Mouse (Mus musculus) embryonic facial prominence, embryonic 13.5 days (tissue): ENCODE measurements around the gene Gm20736. TPM values are rescaled to one million over a fixed set of nuclear protein-coding genes. Genes with fewer than 3 reads are reported as not detected.
"Not testable (repeated sequence)": the region's sequence is repeated elsewhere in the genome, so short reads cannot be mapped to it uniquely, and the experiment has no call there.

Experiments
- ATAC-seq: fragments of 200-750 bp; cut with Nextera tagmentation; 2 replicates; pipeline ENCODE4 v1.8.0; 2017; ENCODE audit warnings: low read depth; ENCODE audit not compliant: insufficient number of reproducible peaks, insufficient read depth, low FRiP score, low TSS enrichment
- H3K27ac ChIP-seq: fragments of 300-500 bp; sonication (generic); 2 replicates; pipeline ENCODE4 v1.5.1; 2015; ENCODE audit warnings: moderate library complexity, mild to moderate bottlenecking, inconsistent platforms
- H3K27me3 ChIP-seq: fragments of 300-500 bp; sonication (generic); 2 replicates; pipeline ENCODE4 v1.6.1; 2015; ENCODE audit warnings: mild to moderate bottlenecking, inconsistent platforms
- H3K36me3 ChIP-seq: fragments of 300-500 bp; sonication (generic); 2 replicates; pipeline ENCODE4 v1.6.1; 2015; ENCODE audit warnings: mild to moderate bottlenecking, inconsistent platforms
- H3K4me1 ChIP-seq: fragments of 300-500 bp; sonication (generic); 2 replicates; pipeline ENCODE4 v1.6.1; 2015; ENCODE audit warnings: inconsistent platforms
- H3K4me2 ChIP-seq: fragments of 300-500 bp; sonication (generic); 2 replicates; pipeline ENCODE4 v1.6.1; 2015; ENCODE audit warnings: moderate library complexity, mild to moderate bottlenecking, inconsistent platforms
- H3K4me3 ChIP-seq: fragments of 300-500 bp; sonication (generic); 2 replicates; pipeline ENCODE4 v1.5.1; 2015; ENCODE audit warnings: mild to moderate bottlenecking, inconsistent platforms
- H3K9ac ChIP-seq: fragments of 300-500 bp; sonication (generic); 2 replicates; pipeline ENCODE4 v1.6.1; 2015; ENCODE audit warnings: mild to moderate bottlenecking, inconsistent platforms
- H3K9me3 ChIP-seq: fragments of 300-500 bp; sonication (generic); 2 replicates; pipeline ENCODE4 v1.6.1; 2016; ENCODE audit warnings: inconsistent platforms
- WGBS: fragments of 180-500 bp; shearing (Covaris S2); methylation state at CpG from one replicate; pipeline ENCODE4 v1.1.7; 2015; ENCODE audit warnings: mixed read lengths; 5-methylcytosine and 5-hydroxymethylcytosine counted together
- polyA plus RNA-seq: library from polyadenylated mRNA; unstranded; fragments of >200 nt; fragmentation: Nextera tagmentation; extraction: Ambion mirVana; gene quantifications from 2 replicates; pipeline ENCODE4 v1.2.1, GENCODE M21; 2015

Gene Gm20736
- polyA plus RNA-seq, result not detected in 2 replicates

DNA sequence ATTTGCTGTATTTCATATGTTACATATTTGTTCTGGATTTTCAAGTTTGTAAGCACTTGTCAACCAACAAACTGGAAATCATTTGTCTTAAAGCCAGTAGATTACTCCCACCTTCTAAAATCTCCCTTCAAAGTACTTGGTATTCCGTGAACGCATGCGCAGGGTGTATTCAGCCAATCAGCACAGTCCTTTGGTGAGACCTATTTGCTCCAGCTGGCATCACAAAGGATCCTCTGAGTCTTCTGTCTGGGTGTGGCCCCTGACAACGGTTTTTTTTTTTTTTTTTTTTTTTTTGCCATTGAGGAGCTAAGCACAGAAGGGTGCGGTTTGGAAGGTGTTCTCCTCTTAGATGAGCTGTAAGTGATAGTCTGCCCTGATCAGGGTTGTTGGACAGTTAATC is at the start of gene Gm20736:
Gm20736 (plus strand) TSS at position 301 of the 400 bp plus-strand sequence.
- H3K36me3 ChIP-seq, H3K4me1 ChIP-seq, H3K4me3 ChIP-seq, H3K27me3 ChIP-seq, H3K4me2 ChIP-seq, H3K9me3 ChIP-seq, H3K9ac ChIP-seq, ATAC-seq, H3K27ac ChIP-seq: not testable (repeated sequence)
- WGBS, result no CpG with 5 or more reads among the region's 5 CpGs

Other genes starting within 250 kb of the Gm20736 start
- gene Gm20924, start 170.2 kb upstream of the Gm20736 start, polyA plus RNA-seq, result not detected in 2 replicates